Mouse (Mus musculus): ENCODE measurements around the gene Cdh3.
"Not testable (repeated sequence)": the region's sequence is repeated elsewhere in the genome, so short reads cannot be mapped to it uniquely, and the experiment has no call there.

Gene Cdh3

GRCm38 (mm10) chr8:106571551-106572172 is 61.0 kb downstream of the Cdh3 start:
- DNase-seq (ENCODE audit: extremely low read depth, low read depth) = no peak

DNA sequence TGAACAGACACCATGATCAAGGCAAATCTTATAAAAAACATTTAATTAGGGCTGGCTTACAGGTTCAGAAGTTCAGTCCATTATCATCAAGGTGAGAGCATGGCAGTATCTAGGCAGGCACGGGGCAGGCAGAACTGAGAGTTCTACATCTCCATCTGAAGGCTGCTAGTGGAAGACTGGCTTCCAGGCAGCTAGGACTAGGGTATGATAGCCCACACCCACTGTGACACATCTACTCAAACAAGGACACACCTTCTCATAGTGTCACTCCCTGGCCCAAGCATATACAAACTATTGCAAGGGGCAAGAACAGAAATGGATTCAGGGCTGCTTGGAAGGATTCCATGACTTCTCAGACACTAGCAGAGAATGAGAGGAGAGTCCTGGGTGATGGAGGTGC is 61.5 kb downstream of the Cdh3 start:
- not testable (repeated sequence) for DNase-seq (ENCODE audit: extremely low read depth, low read depth)

DNA sequence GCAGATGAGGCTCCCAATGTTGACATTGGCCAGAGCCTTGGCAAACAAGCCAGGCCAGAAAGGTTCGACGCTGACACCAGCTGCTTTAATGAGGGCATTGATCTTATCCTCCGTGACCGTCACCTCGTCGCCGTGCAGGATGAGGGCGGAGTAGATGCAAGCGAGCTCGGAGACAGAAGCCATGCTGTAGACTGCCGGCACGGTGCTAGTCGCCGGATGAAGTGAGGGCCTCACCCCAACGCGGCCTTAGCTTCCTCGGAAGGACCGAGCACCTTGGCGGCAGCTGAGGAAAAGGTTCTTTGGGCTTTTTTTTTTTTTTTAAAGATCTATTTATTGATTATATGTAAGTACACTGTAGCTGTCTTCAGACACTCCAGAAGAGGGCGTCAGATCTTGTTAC is 62.5 kb downstream of the Cdh3 start, which contains the start of gene Gm10073:
Gene Gm10073 (minus strand): TSS at position 294 of the 400 bp plus-strand sequence.
- DNase-seq (ENCODE audit: extremely low read depth, low read depth) = not testable (repeated sequence)

- no peak for DNase-seq (ENCODE audit: extremely low read depth, low read depth)
Observed at GRCm38 (mm10) chr8:106574283-106574682, 63.6 kb downstream of the Cdh3 start.

DNA sequence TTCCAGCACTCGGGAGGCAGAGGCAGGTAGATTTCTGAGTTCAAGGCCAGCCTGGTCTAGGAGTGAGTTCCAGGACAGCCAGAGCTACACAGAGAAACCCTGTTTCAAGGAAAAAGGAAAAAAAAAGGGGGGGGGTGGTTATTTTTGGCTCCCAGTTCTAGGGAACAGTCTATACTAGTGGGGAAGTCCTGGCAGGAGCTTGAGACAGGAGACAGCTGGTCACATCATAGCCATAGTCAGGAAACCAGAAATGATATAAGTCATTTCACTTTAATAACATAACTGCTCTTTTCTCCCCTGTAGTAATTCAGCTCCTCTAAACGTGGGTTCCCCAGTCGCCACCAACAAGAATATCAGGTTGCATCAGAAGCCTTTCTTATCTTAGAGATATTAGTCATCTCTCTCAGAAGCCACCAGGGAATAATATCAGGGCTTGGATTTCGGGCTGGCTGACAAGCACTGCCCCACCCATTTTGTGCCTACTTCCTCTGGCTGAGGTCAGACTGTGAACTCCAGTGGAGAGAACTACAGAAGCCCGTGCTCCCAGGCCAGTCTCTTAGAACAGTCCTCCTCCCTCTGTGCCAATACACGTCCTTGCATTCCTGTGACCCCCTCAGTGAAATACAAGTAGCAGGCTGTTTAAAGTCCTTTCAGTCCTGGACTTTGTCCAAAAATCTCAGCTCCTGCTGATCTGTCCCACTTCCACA is 66.3 kb downstream of the Cdh3 start:
- DNase-seq (ENCODE audit: extremely low read depth, low read depth) = no peak

DNA sequence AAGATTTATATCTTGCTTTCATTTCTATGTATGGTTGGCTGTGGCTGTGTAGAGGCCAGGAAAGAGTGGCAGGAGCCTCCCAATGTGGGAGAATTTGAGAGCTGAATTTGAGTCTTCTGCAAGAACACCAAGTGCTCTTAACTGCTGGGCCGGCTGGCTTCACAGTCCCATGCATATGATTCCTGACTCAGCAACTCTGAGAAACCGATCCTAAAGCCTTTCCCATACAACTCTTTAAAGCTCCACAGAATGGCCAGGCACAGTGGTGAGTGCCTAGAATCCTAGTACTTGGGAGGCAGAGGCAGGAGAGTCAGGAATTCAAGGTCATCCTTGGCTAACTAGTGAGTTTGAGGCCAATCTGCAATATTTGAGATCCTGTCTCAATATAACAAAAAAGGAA is 68.8 kb downstream of the Cdh3 start:
- no peak for DNase-seq (ENCODE audit: extremely low read depth, low read depth)

GRCm38 (mm10) chr8:106581344-106582088 is 70.8 kb downstream of the Cdh3 start:
- DNase-seq (ENCODE audit: extremely low read depth, low read depth) = no peak

- no peak for DNase-seq (ENCODE audit: extremely low read depth, low read depth)
Observed at GRCm38 (mm10) chr8:106584942-106585670, 74.4 kb downstream of the Cdh3 start.

GRCm38 (mm10) chr8:106585671-106586037 is 75.0 kb downstream of the Cdh3 start:
- no peak for DNase-seq (ENCODE audit: extremely low read depth, low read depth)

DNA sequence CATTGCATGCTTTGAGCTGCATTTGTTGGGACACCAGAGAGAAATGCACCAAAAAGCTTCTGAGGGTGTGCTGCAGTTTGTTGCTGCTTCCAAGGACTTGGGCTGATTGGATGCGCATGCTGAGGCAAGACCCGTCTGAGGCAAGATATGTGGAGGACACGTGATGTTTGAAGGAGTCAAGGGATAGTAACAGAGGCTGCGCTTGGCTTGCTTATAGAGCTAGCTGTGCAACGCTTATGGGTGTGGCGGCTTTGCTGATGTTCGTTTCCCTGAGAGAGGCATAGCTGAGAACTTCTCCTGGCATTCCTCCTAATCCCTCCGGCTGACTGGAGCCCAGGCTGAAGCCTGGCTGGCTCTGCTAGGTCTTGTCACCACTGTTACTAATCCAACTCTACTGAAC is 76.2 kb downstream of the Cdh3 start:
- no peak for DNase-seq (ENCODE audit: extremely low read depth, low read depth)

DNA sequence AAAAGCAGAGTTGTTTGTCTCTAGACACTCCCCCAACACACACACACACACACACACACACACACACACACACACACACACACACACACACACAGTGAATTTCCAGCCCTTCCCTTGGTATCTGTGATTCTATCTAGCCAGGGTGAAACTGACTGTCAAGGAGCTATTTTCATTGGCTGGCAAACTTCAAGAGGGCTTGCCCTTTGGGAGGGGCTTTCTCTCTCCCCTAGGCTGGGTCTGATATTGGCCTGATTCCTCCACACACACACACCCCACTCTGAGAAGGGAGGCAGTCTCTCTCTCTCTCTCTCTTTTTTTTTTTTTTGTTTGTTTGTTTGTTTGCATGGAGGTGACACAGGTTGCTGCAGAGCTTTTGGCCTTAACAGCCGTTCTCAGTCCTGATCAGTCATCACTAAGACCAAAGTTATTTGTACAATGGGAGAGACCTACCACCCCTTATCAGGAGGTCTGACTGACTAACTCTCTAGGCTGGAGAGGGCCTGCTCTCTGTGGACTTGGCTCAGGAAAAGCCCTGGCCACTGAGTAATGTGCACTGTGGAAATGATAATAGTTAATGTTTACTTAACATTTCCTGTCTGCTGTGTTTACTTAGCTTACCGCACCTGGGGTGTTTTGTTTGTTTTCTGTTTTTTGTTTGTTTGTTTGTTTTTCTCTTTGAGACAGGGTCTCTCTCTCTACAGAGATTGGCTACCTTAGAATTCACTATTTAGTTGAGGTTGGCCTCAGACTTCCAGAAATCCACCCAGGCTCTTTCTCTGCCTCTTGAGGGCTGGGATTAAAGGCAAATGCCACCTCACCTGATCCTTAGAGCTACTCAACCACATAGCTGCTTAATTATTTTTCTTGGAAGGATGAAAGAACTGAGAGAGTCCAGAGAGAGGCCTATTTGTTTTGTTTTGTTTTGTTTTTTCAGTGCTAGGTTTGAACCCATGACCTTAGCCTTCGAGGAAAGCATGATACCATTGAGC is 78.0 kb downstream of the Cdh3 start:
- no peak for DNase-seq (ENCODE audit: extremely low read depth, low read depth)

- DNase-seq (ENCODE audit: extremely low read depth, low read depth) = no peak
Observed at GRCm38 (mm10) chr8:106592458-106592857, 81.8 kb downstream of the Cdh3 start.

GRCm38 (mm10) chr8:106595623-106596022 is 84.9 kb downstream of the Cdh3 start:
- not testable (repeated sequence) for DNase-seq (ENCODE audit: extremely low read depth, low read depth)

- no peak for DNase-seq (ENCODE audit: extremely low read depth, low read depth)
Observed at GRCm38 (mm10) chr8:106597067-106597466, 86.4 kb downstream of the Cdh3 start.

DNA sequence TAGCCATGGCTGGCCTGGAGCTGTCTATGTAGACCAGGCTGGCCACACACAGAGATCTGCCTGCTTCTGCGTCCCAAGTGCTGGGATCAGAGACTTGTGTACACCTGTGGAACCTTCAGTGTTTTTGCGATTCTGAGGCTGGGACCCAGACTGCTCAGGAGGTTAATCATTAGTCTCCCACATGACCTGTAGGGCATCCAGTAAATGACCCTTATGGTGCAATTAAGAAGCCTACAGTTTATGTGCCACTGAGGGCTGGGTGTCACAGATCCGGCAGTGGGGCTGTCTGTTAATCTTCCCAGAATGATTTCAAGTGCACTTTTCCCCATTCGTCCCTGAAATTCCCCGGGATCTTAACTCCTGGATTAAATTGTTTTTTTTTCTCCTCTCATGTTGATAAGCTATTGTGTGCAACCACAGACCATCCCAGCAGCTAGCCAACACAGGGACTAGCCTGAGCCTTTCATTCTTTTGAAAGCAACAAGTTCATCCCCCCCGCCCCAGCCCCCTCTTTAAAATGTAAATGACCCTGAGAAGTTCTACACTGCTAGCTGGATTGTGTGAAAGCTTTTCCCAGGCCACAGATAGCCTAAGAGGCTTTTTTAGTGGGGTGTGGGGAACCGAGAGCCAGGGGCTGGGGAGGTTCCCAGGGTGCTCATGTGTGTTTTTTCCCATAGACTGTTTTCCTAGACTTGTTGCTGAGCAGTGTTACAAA is 88.7 kb downstream of the Cdh3 start:
- DNase-seq (ENCODE audit: extremely low read depth, low read depth) = no peak

DNA sequence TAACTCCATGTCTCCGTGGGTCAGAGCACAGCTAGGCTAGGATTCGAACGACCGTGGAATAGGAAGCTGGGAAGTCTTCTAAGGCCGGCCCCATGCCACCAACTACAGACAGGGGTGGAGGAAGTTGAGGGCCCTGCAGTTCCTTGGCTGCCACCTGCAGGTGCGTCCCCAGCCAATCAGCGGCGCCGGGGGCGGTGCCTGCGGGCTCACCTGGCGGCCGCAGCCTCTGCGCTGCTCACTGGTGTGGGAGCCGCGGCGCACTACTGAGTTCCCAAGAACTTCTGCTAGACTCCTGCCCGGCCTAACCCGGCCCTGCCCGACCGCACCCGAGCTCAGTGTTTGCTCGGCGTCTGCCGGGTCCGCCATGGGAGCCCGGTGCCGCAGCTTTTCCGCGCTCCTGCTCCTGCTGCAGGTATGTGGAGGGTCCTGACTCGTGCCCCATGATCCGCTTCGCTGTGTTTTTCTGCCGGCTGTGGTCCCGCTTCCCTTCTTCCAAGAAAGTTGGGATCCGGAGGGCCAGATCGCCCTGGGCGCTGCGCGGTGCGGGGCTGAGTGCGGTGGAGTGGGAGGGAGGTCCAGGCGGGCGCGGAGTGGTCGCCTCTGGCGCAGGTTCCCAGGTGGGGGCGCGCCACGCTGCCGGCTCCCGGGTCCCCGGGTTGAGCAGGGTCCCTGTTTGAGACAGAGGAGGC is 92.6 kb downstream of the Cdh3 start, which contains the start of gene Cdh1:
Gene Cdh1 (plus strand): TSS at position 221 of the 689 bp plus-strand sequence.
- no peak for DNase-seq (ENCODE audit: extremely low read depth, low read depth)

GRCm38 (mm10) chr8:106603933-106604332 is 93.2 kb downstream of the Cdh3 start:
- no peak for DNase-seq (ENCODE audit: extremely low read depth, low read depth)

DNA sequence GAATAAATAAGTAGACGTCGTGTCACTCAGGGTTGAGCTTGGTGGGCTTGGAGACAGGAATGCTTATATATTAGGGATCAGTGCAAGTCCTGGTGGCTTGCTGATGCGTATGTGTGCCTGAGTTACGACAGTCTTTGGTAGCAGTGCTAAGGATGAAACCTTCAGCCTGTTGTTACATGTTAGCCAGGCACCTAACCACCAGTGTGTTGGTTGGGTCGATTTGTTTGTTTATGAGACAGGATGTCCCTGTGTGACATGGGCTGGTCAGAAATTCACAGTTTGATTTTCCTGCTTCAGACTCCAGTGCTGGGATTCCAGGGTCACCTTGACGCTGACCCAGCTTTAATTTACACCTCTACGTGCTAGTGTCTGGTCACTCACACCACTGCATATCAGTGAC is 95.0 kb downstream of the Cdh3 start:
- no peak for DNase-seq (ENCODE audit: extremely low read depth, low read depth)

- no peak for DNase-seq (ENCODE audit: extremely low read depth, low read depth)
Observed at GRCm38 (mm10) chr8:106606121-106606520, 95.4 kb downstream of the Cdh3 start.

Measured in MEL-GATA-1-ER (cell line).